Mouse (Mus musculus): Measurements from ENCODE around the gene Babam2.

GRCm38 (mm10) chr5:31884962-31885361, 187.5 kb downstream of the Babam2 start:
- TF ChIP-seq CTCF (IDR thresholded peaks at IDR 0.05; ENCODE audit: extremely low read depth, insufficient read depth, low read length): no peak
- TF ChIP-seq POLR2A (IDR thresholded peaks at IDR 0.05; ENCODE audit: extremely low read depth, insufficient read depth, low read length): no peak
